Mouse (Mus musculus): Measurements from ENCODE around the gene Gm49395.

DNA sequence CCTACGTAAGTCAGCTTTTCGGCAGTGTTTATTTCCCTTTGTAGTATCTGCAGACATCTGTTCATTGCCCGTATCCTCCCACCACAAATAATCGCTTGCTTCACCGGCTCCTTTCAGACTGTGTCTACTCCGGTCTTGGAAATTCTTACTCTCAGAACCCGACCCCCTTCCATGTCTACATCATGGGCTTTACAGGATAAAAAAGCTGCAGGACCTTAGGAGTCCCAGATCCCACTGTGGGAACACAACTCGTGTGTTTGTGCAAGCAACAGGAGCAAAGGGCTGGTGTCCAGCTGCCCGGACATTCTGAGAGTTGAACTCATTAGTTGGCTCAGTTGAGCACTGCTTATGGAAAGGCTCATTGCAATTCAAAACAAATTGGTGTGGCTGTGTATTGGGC lies 46.9 kb downstream of the Gm49395 start:
- TF ChIP-seq CTCF (IDR thresholded peaks at IDR 0.05; ENCODE audit: low read depth, low read length) (no peak), POLR2AphosphoS5 (IDR thresholded peaks at IDR 0.05; ENCODE audit: insufficient replicate concordance, low read depth, low read length) (no peak), GATA1 (IDR thresholded peaks at IDR 0.05; ENCODE audit: borderline replicate concordance, low read length) (no peak), TAL1 (conservative IDR thresholded peaks at IDR 0.05; ENCODE audit: low read depth, low read length) (no peak)
